Mouse (Mus musculus) MEL (cell line): ENCODE data around the gene Nelfb. TPM values are rescaled to one million over a fixed set of nuclear protein-coding genes. Genes with fewer than 3 reads are reported as not detected.

Experiments
- DNase-seq: peaks from one replicate; pipeline ENCODE4 v3.0.0; 2011; ENCODE audit warnings: low read depth, low spot score
- H3K27ac ChIP-seq: 2 replicates; pipeline ENCODE4 v1.5.1; 2012; ENCODE audit warnings: low read depth, mild to moderate bottlenecking, control low read depth, low read length, moderate library complexity; ENCODE audit not compliant: control insufficient read depth
- H3K27me3 ChIP-seq, 2 experiments: fragments of 150-350 bp in 1 of 2; sonication (generic) in 1 of 2; 2 replicates each; pipeline ENCODE4 v1.6.1; 2012; ENCODE audit warnings: low read length in 2 of 2, mild to moderate bottlenecking in 2 of 2, improper control_type of control experiment in 1 of 2, moderate library complexity in 1 of 2; ENCODE audit not compliant: insufficient read depth in 2 of 2, control insufficient read depth in 1 of 2
- H3K36me3 ChIP-seq, 2 experiments: 2 replicates each; pipeline ENCODE4 v1.6.1; 2012 to 2014; ENCODE audit warnings: low read length in 2 of 2, improper control_type of control experiment in 1 of 2, inconsistent platforms in 1 of 2, mild to moderate bottlenecking in 1 of 2; ENCODE audit not compliant: insufficient read depth in 2 of 2, control insufficient read depth in 1 of 2
- H3K4me1 ChIP-seq, 2 experiments: fragments of 150-350 bp in 1 of 2; sonication (generic) in 1 of 2; 2 replicates each; pipeline ENCODE4 v1.6.1; 2012; ENCODE audit warnings: low read length in 2 of 2, improper control_type of control experiment in 1 of 2, mild to moderate bottlenecking in 1 of 2; ENCODE audit not compliant: insufficient read depth in 2 of 2, control insufficient read depth in 1 of 2
- H3K4me3 ChIP-seq, 2 experiments: fragments of 150-350 bp in 1 of 2; sonication (generic) in 1 of 2; 2 replicates each; pipeline ENCODE4 v1.5.1; 2012; ENCODE audit warnings: low read depth in 2 of 2, low read length in 2 of 2, mild to moderate bottlenecking in 2 of 2, moderate library complexity in 2 of 2, control low read depth in 1 of 2, improper control_type of control experiment in 1 of 2; ENCODE audit not compliant: control insufficient read depth in 1 of 2, insufficient read depth in 1 of 2
- H3K79me2 ChIP-seq: 2 replicates; pipeline ENCODE4 v1.6.1; 2012; ENCODE audit warnings: mild to moderate bottlenecking, low read length, moderate library complexity; ENCODE audit not compliant: control insufficient read depth, poor library complexity, insufficient read depth
- H3K9ac ChIP-seq: 2 replicates; pipeline ENCODE4 v1.6.1; 2012; ENCODE audit warnings: low read depth, mild to moderate bottlenecking, control low read depth, low read length, moderate library complexity; ENCODE audit not compliant: control insufficient read depth, poor library complexity, severe bottlenecking
- H3K9me3 ChIP-seq: fragments of 150-350 bp; sonication (generic); replicated peaks from 2 replicates; pipeline ENCODE4 v1.6.1; 2012; ENCODE audit warnings: mild to moderate bottlenecking, low read length, improper control_type of control experiment, moderate library complexity; ENCODE audit not compliant: insufficient read depth
- BHLHE40 ChIP-seq: IDR thresholded peaks from 2 replicates; pipeline ENCODE4 v1.6.1; 2012; ENCODE audit warnings: low read depth, mild to moderate bottlenecking, inconsistent platforms, low read length, improper control_type of control experiment, borderline replicate concordance
- CHD1 ChIP-seq: IDR thresholded peaks from 2 replicates; pipeline ENCODE4 v1.6.1; 2012; ENCODE audit warnings: low read depth, mild to moderate bottlenecking, inconsistent platforms, low read length, improper control_type of control experiment
- CTCF ChIP-seq, 3 experiments: IDR thresholded peaks in 2 of 3; conservative IDR thresholded peaks in 1 of 3; 2 replicates each; pipeline ENCODE4 v1.5.1; 2011 to 2012; ENCODE audit warnings: low read length in 3 of 3, low read depth in 2 of 3, mild to moderate bottlenecking in 2 of 3, improper control_type of control experiment in 1 of 3, inconsistent platforms in 1 of 3, mixed read lengths in 1 of 3, moderate library complexity in 1 of 3; ENCODE audit not compliant: control insufficient read depth in 1 of 3, insufficient read depth in 1 of 3, poor library complexity in 1 of 3, severe bottlenecking in 1 of 3
- E2F4 ChIP-seq: IDR thresholded peaks from 2 replicates; pipeline ENCODE4 v1.6.1; 2011; ENCODE audit warnings: low read depth, low read length, improper control_type of control experiment, borderline replicate concordance
- ELF1 ChIP-seq: IDR thresholded peaks from 2 replicates; pipeline ENCODE4 v1.6.1; 2014; ENCODE audit warnings: low read depth, mild to moderate bottlenecking, inconsistent platforms, low read length, improper control_type of control experiment, moderate library complexity
- EP300 ChIP-seq, 2 experiments: IDR thresholded peaks; 2 replicates each; pipeline ENCODE4 v1.6.1; 2011; ENCODE audit warnings: improper control_type of control experiment in 2 of 2, low read length in 2 of 2, low read depth in 1 of 2, mild to moderate bottlenecking in 1 of 2
- ETS1 ChIP-seq: IDR thresholded peaks from 2 replicates; pipeline ENCODE4 v1.6.1; 2012; ENCODE audit warnings: low read depth, mild to moderate bottlenecking, inconsistent platforms, low read length, improper control_type of control experiment, moderate library complexity
- GABPA ChIP-seq: IDR thresholded peaks from 2 replicates; pipeline ENCODE4 v1.6.1; 2012; ENCODE audit warnings: low read depth, mild to moderate bottlenecking, inconsistent platforms, low read length, improper control_type of control experiment, moderate library complexity
- GATA1 ChIP-seq: IDR thresholded peaks from 2 replicates; pipeline ENCODE4 v1.6.1; 2011; ENCODE audit warnings: low read depth, low read length, improper control_type of control experiment
- HCFC1 ChIP-seq: IDR thresholded peaks from 2 replicates; pipeline ENCODE4 v1.6.1; 2012; ENCODE audit warnings: low read depth, mild to moderate bottlenecking, inconsistent platforms, low read length, improper control_type of control experiment, moderate library complexity
- KAT2A ChIP-seq: conservative IDR thresholded peaks from 2 replicates; pipeline ENCODE4 v1.6.1; 2012; ENCODE audit warnings: low read depth, low read length, improper control_type of control experiment, inconsistent platforms
- MAFK ChIP-seq: IDR thresholded peaks from 2 replicates; pipeline ENCODE4 v1.6.1; 2011; ENCODE audit warnings: low read depth, mild to moderate bottlenecking, low read length, improper control_type of control experiment, borderline replicate concordance
- MAX ChIP-seq: IDR thresholded peaks from 2 replicates; pipeline ENCODE4 v1.6.1; 2011; ENCODE audit warnings: low read length, improper control_type of control experiment
- MAZ ChIP-seq: IDR thresholded peaks from 2 replicates; pipeline ENCODE4 v1.6.1; 2012; ENCODE audit warnings: low read depth, mild to moderate bottlenecking, inconsistent platforms, low read length, improper control_type of control experiment
- MXI1 ChIP-seq: IDR thresholded peaks from 2 replicates; pipeline ENCODE4 v1.6.1; 2011; ENCODE audit warnings: mild to moderate bottlenecking, low read depth, low read length, improper control_type of control experiment
- MYB ChIP-seq: IDR thresholded peaks from 2 replicates; pipeline ENCODE4 v1.6.1; 2011; ENCODE audit warnings: mild to moderate bottlenecking, low read depth, low read length, improper control_type of control experiment
- NELFE ChIP-seq: IDR thresholded peaks from 2 replicates; pipeline ENCODE4 v1.6.1; 2011; ENCODE audit warnings: low read depth, low read length, improper control_type of control experiment
- POLR2A ChIP-seq, 2 experiments: IDR thresholded peaks; 2 replicates each; pipeline ENCODE4 v1.6.1; 2011 to 2012; ENCODE audit warnings: low read length in 2 of 2, mild to moderate bottlenecking in 2 of 2, control low read depth in 1 of 2, improper control_type of control experiment in 1 of 2, low read depth in 1 of 2, moderate library complexity in 1 of 2; ENCODE audit not compliant: control insufficient read depth in 1 of 2, insufficient read depth in 1 of 2, poor library complexity in 1 of 2
- POLR2AphosphoS2 ChIP-seq: IDR thresholded peaks from 2 replicates; pipeline ENCODE4 v1.6.1; 2011; ENCODE audit warnings: low read length, improper control_type of control experiment
- POLR2AphosphoS5 ChIP-seq: IDR thresholded peaks from 2 replicates; pipeline ENCODE4 v1.6.1; 2012; ENCODE audit warnings: low read depth, borderline replicate concordance, mild to moderate bottlenecking, inconsistent platforms, low read length, moderate library complexity, mixed read lengths
- RCOR1 ChIP-seq: IDR thresholded peaks from 2 replicates; pipeline ENCODE4 v1.6.1; 2012; ENCODE audit warnings: low read depth, mild to moderate bottlenecking, inconsistent platforms, low read length, improper control_type of control experiment
- SIN3A ChIP-seq: IDR thresholded peaks from 2 replicates; pipeline ENCODE4 v1.6.1; 2012; ENCODE audit warnings: low read length, improper control_type of control experiment, inconsistent platforms
- TBP ChIP-seq: IDR thresholded peaks from 2 replicates; pipeline ENCODE4 v1.8.0; 2011; ENCODE audit warnings: low read depth, low read length, improper control_type of control experiment
- TCF12 ChIP-seq: IDR thresholded peaks from 2 replicates; pipeline ENCODE4 v1.6.1; 2014; ENCODE audit warnings: low read depth, mild to moderate bottlenecking, inconsistent platforms, low read length, improper control_type of control experiment, moderate library complexity
- UBTF ChIP-seq: IDR thresholded peaks from 2 replicates; pipeline ENCODE4 v1.6.1; 2012; ENCODE audit warnings: low read depth, mild to moderate bottlenecking, inconsistent platforms, low read length, improper control_type of control experiment, moderate library complexity, borderline replicate concordance; ENCODE audit not compliant: insufficient read depth
- ZKSCAN1 ChIP-seq: IDR thresholded peaks from 2 replicates; pipeline ENCODE4 v1.6.1; 2012; ENCODE audit warnings: low read depth, mild to moderate bottlenecking, inconsistent platforms, low read length, improper control_type of control experiment, moderate library complexity
- polyA plus RNA-seq, 2 experiments: library from polyadenylated mRNA; stranded (reverse) in 1 of 2; unstranded in 1 of 2; fragments of >175 nt in 1 of 2; fragments of >200 nt in 1 of 2; gene quantifications; 2 replicates each; pipeline versions ENCODE4 v1.2.1 to v1.2.4; 2012; ENCODE audit warnings: low replicate concordance in 2 of 2, low read depth in 1 of 2; ENCODE audit not compliant: insufficient read length in 2 of 2, insufficient read depth in 1 of 2, missing spikeins in 1 of 2
- total RNA-seq: library from RNA; depleted of rRNA; stranded (reverse); fragments of 300-350 nt; gene quantifications from 2 replicates; pipeline ENCODE4 v1.2.3, GENCODE M21; 2012

The Nelfb gene
- total and polyA plus RNA-seq, 3 experiments, result 62.9 to 83.5 TPM; not detected in 1

- TF ChIP-seq UBTF (no peak; the same call in 1 of the 2 replicates), SIN3A (peak; percentile 27; the same call in 1 of the 2 replicates), TBP (peak; percentile 99), ELF1 (peak; percentile 45; the same call in 1 of the 2 replicates), MAFK (no peak), POLR2A (IDR thresholded peaks at IDR 0.05; ENCODE audit: control insufficient read depth in 1 of 2, insufficient read depth in 1 of 2, low read depth in 1 of 2, low read length in 2 of 2, poor library complexity in 1 of 2) (peak; percentile 99 to 100), GABPA (no peak), RCOR1 (no peak), E2F4 (no peak), HCFC1 (peak; percentile 65; the same call in 1 of the 2 replicates), MXI1 (peak; percentile 42; the same call in 1 of the 2 replicates), GATA1 (no peak), EP300 (IDR thresholded peaks at IDR 0.05; ENCODE audit: low read depth in 1 of 2, low read length in 2 of 2) (no peak), POLR2AphosphoS5 (peak; percentile 99), ETS1 (no peak), MYB (no peak), TCF12 (peak; percentile 64), ZKSCAN1 (no peak), BHLHE40 (no peak), CHD1 (no peak)
Observed at GRCm38 (mm10) chr2:25224492-25224765, 13.1 kb upstream of the Nelfb start, which contains the start of gene Tubb4b (continued).

DNA sequence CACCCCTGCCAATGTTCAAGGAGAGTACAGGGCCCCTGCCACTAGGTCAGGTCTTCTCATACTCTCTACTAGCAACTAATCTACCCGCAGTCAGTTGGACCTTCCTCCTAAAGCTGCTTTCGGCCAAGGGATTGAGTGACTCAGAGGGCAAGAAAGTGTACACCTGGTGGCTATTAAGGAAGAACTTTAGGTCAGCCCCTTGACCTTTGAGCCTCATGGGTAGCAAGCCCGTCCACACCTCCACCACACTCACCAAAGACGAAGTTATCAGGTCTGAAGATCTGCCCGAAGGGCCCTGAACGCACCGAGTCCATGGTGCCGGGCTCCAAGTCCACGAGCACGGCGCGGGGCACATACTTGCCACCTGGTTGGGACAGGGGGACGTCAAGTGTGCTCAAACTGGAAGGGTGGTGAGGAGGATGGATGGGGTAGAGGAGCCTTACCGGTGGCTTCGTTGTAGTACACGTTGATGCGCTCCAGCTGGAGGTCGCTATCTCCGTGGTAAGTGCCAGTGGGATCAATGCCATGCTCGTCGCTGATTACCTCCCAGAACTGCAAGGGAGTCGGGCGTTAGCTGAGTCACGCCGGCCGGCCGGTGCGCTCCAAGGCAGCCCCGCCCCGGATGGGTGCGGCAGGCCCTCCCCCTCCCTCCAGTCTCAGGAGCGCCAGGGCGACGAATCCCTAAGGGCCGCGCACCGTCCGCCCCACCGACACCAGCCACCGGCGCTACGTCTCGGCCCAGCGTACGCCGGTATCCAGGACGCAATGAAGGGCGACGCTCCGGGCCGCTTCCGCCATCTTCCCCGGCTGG is 12.6 kb upstream of the Nelfb start:
- Histone ChIP-seq H3K36me3 (peaks cover 6 to 7% of the 10 kb centered on the region in 2 experiments), H3K9ac (peak overlapping the region; percentile 99), H3K9me3 (no peaks in the 10 kb centered on the region), H3K4me1 (peaks cover 5 to 14% of the 10 kb centered on the region in 2 experiments; a peak in 3 of 4 replicates), H3K27ac (peak overlapping the region; percentile 98), H3K4me3 (peak overlapping the region; percentile 96 to 97), H3K79me2 (peaks cover 17% of the 10 kb centered on the region), H3K27me3 (no peaks in the 10 kb centered on the region)
- TF ChIP-seq POLR2AphosphoS2 (0 out of 2 replicates have a peak, but pooled peaks have one; percentile 34), EP300 (IDR thresholded peaks at IDR 0.05; ENCODE audit: low read depth in 1 of 2, low read length in 2 of 2) (peak; percentile 57 to 83), MAX (peak; percentile 75), NELFE (no peak), CTCF (IDR thresholded peaks at IDR 0.05 in 2 of 3, conservative IDR thresholded peaks at IDR 0.05 in 1 of 3; ENCODE audit: control insufficient read depth in 1 of 3, insufficient read depth in 1 of 3, low read depth in 2 of 3, low read length in 3 of 3, poor library complexity in 1 of 3, severe bottlenecking in 1 of 3) (no peak), TCF12 (0 out of 2 replicates have a peak, but pooled peaks have one; percentile 38), KAT2A (no peak), ETS1 (peak; percentile 90), GABPA (peak; percentile 88), MYB (peak; percentile 77), RCOR1 (0 out of 2 replicates have a peak, but pooled peaks have one; percentile 25), CHD1 (0 out of 2 replicates have a peak, but pooled peaks have one; percentile 91), MXI1 (peak; percentile 97), UBTF (peak; percentile 38; the same call in 1 of the 2 replicates), SIN3A (peak; percentile 97), TBP (peak; percentile 31; the same call in 1 of the 2 replicates), GATA1 (peak; percentile 36; the same call in 1 of the 2 replicates), BHLHE40 (no peak), MAZ (peak; percentile 81; the same call in 1 of the 2 replicates), MAFK (peak; percentile 59; the same call in 1 of the 2 replicates)
- DNase-seq, result peak; percentile 94
